Mouse (Mus musculus) kidney, adult 2 months (tissue): ENCODE measurements around the gene Fam98a.

Source experiments
- CTCF ChIP-seq: fragments of 200-500 bp; conservative IDR thresholded peaks from 2 replicates; pipeline ENCODE4 v1.5.1; 2011; ENCODE audit warnings: low read depth, mild to moderate bottlenecking, control low read depth, low read length, moderate library complexity, mixed read lengths; ENCODE audit not compliant: insufficient read depth, insufficient read length
- POLR2A ChIP-seq: fragments of 200-500 bp; IDR thresholded peaks from one replicate; pipeline ENCODE4 v1.6.1; 2011; ENCODE audit warnings: low read depth, low read length, control low read depth

DNA sequence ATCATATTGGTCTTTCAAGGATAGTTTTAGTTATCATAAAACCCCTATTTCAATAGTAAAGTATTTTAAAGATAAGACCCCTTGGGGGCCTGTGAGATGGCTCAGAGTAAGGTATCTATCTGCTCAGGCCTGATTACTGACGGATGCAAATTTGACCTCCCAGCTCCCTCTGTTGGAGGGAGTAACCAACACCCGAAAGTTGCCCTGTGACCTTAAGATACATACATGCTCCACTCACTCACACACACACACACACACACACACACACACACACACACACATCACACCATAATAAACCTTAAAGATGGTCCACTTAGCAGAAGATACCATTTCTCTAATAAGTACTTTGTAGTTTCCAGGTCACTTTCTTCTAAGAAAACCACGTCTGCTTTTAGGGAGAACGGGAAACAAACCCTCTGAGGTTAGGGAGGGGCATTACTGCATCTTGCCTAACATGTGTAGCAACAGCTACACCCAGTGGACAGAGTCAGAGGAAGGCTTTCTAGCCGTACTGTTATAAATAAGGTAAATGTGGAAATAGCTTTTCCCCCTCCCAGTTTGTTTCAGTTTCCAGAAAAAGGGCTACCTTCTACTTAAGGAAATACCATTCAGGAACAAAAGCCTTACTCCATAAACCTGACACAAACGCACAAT lies 15.2 kb downstream of the Fam98a start:
- TF ChIP-seq POLR2A (no peak), CTCF (peak; percentile 53)
